Mouse (Mus musculus) lung, adult 2 months (tissue): ENCODE results near the gene Add3.

ENCODE experiments used
- CTCF ChIP-seq: fragments of 200-500 bp; IDR thresholded peaks from 2 replicates; pipeline ENCODE4 v1.5.1; 2011; ENCODE audit warnings: mild to moderate bottlenecking, low read length, control low read depth; ENCODE audit not compliant: insufficient read depth
- POLR2A ChIP-seq: fragments of 200-500 bp; IDR thresholded peaks from 2 replicates; pipeline ENCODE4 v1.6.1; 2011; ENCODE audit warnings: low read depth, mild to moderate bottlenecking, control low read depth, low read length, borderline replicate concordance; ENCODE audit errors: extremely low read depth

DNA sequence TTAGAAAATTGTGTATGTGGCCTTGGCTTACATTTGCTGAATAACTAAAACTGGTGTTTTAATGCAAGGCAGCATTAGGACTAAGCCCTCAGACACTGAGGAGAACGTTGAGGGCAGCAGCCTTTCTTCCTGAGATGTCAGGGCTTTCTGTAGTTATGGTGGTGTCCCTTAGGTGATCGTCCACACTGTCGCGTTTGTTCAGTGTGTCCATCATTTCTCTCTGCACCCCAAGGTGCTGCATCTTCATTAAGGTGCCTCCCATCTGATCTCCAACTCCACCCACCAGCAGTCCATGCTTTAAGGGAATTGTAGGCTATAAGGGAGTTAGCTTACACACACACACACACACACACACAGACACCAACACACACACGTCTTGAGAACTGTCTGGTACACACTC lies 28.3 kb downstream of the Add3 start:
- TF ChIP-seq CTCF (no peak), POLR2A (no peak)
